Mouse (Mus musculus) E14TG2a.4 (cell line): ENCODE data around the gene Prtn3.

Source experiments
- CTCF ChIP-seq: conservative IDR thresholded peaks from 2 replicates; pipeline ENCODE4 v1.5.1; 2014; ENCODE audit warnings: low read length
- NANOG ChIP-seq: IDR thresholded peaks from 2 replicates; pipeline ENCODE4 v1.6.1; 2014; ENCODE audit warnings: borderline replicate concordance, low read length, mixed read lengths
- POU5F1 ChIP-seq: IDR thresholded peaks from 2 replicates; pipeline ENCODE4 v1.6.1; 2014; ENCODE audit warnings: low read length, borderline replicate concordance

- TF ChIP-seq CTCF (no peak), NANOG (no peak), POU5F1 (no peak)
Observed at GRCm38 (mm10) chr10:79856280-79856679, 18.0 kb upstream of the Prtn3 start.
